Mouse (Mus musculus) myocyte (in vitro differentiated cells): ENCODE measurements around the gene Nlgn3. TPM values are rescaled to one million over a fixed set of nuclear protein-coding genes. Genes with fewer than 3 reads are reported as not detected.

Experiments used
- H3K27me3 ChIP-seq: one replicate; pipeline ENCODE4 v1.6.1; 2011; ENCODE audit not compliant: control insufficient read depth, insufficient read depth, insufficient read length
- H3K36me3 ChIP-seq: one replicate; pipeline ENCODE4 v1.6.1; 2011; ENCODE audit not compliant: control insufficient read depth, insufficient read depth
- H3K4me2 ChIP-seq: one replicate; pipeline ENCODE4 v1.6.1; 2011; ENCODE audit warnings: low read depth, control low read depth
- H3K4me3 ChIP-seq: one replicate; pipeline ENCODE4 v1.5.1; 2011; ENCODE audit warnings: mild to moderate bottlenecking, control low read depth, moderate library complexity
- H3K79me2 ChIP-seq: one replicate; pipeline ENCODE4 v1.6.1; 2011; ENCODE audit not compliant: control insufficient read depth, insufficient read depth
- H3ac ChIP-seq: one replicate; pipeline ENCODE4 v1.6.1; 2011; ENCODE audit not compliant: control insufficient read depth, insufficient read length
- CEBPB ChIP-seq: IDR thresholded peaks from 2 replicates; pipeline ENCODE4 v1.6.1; 2011; ENCODE audit warnings: mild to moderate bottlenecking, moderate library complexity; ENCODE audit not compliant: poor library complexity, insufficient read depth, severe bottlenecking
- E2F4 ChIP-seq: IDR thresholded peaks from one replicate; pipeline ENCODE4 v1.6.1; 2011; ENCODE audit warnings: mild to moderate bottlenecking, control low read depth, moderate library complexity; ENCODE audit not compliant: insufficient read depth
- MAX ChIP-seq: IDR thresholded peaks from one replicate; pipeline ENCODE4 v1.6.1; 2011; ENCODE audit warnings: low read depth, mild to moderate bottlenecking, control low read depth
- MYOD1 ChIP-seq, 3 experiments: IDR thresholded peaks; one replicate each; pipeline ENCODE4 v1.6.1; 2011; ENCODE audit warnings: control low read depth in 2 of 3, low read depth in 2 of 3, mild to moderate bottlenecking in 2 of 3, moderate library complexity in 1 of 3; ENCODE audit not compliant: insufficient read length in 2 of 3, control insufficient read depth in 1 of 3
- MYOG ChIP-seq, 3 experiments: IDR thresholded peaks; one replicate each; pipeline ENCODE4 v1.6.1; 2011; ENCODE audit warnings: control low read depth in 2 of 3, low read depth in 2 of 3, mild to moderate bottlenecking in 2 of 3; ENCODE audit not compliant: insufficient read length in 2 of 3, control insufficient read depth in 1 of 3, insufficient read depth in 1 of 3
- POLR2A ChIP-seq: IDR thresholded peaks from one replicate; pipeline ENCODE4 v1.6.1; 2011; ENCODE audit warnings: low read depth, mild to moderate bottlenecking, control low read depth, moderate library complexity; ENCODE audit not compliant: insufficient read length
- POLR2AphosphoS2 ChIP-seq: IDR thresholded peaks from one replicate; pipeline ENCODE4 v1.6.1; 2011; ENCODE audit warnings: low read depth, control low read depth; ENCODE audit not compliant: insufficient read length
- REST ChIP-seq: IDR thresholded peaks from one replicate; pipeline ENCODE4 v1.6.1; 2011; ENCODE audit warnings: mild to moderate bottlenecking, control low read depth, moderate library complexity; ENCODE audit not compliant: insufficient read depth, insufficient read length
- SRF ChIP-seq: IDR thresholded peaks from one replicate; pipeline ENCODE4 v1.6.1; 2011; ENCODE audit warnings: low read depth; ENCODE audit not compliant: control insufficient read depth, insufficient read length
- TCF12 ChIP-seq: IDR thresholded peaks from one replicate; pipeline ENCODE4 v1.6.1; 2011; ENCODE audit warnings: mild to moderate bottlenecking, control low read depth; ENCODE audit not compliant: poor library complexity, insufficient read depth, severe bottlenecking
- TCF3 ChIP-seq: IDR thresholded peaks from one replicate; pipeline ENCODE4 v1.6.1; 2011; ENCODE audit warnings: low read depth, control low read depth; ENCODE audit not compliant: insufficient read length
- USF1 ChIP-seq: IDR thresholded peaks from one replicate; pipeline ENCODE4 v1.6.1; 2011; ENCODE audit warnings: low read depth, mild to moderate bottlenecking, control low read depth, moderate library complexity
- polyA plus RNA-seq: library from polyadenylated mRNA; unstranded; fragments of >200 nt; fragmentation: generic; extraction: Trizol; gene quantifications from one replicate; pipeline ENCODE4 v1.2.1, GENCODE M21; 2012; ENCODE audit warnings: missing spikeins

Gene Nlgn3
- polyA plus RNA-seq, 1 experiment = not detected

DNA sequence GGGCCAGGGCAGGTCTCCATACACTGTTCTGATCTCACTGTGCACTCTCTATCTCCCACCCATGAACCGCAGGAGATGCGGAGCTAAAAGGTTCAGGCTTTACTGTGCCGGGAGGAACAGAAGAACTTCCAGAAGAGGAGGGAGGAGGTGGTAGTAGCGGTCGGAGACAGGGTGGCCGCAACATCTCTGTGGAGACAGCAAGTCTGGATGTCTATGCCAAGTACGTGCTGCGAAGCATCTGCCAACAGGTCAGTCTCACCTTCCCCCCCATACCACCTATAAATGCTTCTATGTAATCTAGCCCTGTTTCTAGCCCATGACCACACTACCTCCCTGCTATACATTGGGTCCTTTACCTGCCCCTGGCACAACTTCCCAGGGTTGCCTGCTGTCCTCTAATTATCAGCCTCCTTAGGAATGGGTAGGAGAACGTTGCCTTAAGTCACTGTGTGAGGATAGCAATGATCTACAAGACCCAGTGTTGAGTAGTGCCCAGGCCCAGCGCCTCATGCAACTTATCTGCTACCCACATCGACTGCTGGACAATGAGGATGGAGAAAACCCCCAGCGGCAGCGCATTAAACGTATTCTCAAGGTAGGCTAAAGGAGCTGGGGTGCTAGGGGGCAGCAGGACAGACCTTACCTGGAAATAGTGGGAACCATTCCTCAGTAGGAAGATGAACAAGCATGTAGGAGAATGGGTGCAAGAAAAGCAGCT lies 12.9 kb upstream of the Nlgn3 start:
- Histone ChIP-seq H3K4me3 (no peak overlapping the region), H3K27me3 (no peaks in the 10 kb centered on the region), H3K79me2 (no peaks in the 10 kb centered on the region), H3K4me2 (no peak overlapping the region), H3K36me3 (peaks cover 1% of the 10 kb centered on the region), H3ac (no peak overlapping the region)
- TF ChIP-seq MYOD1 (IDR thresholded peaks at IDR 0.05; ENCODE audit: control insufficient read depth in 1 of 3, insufficient read length in 2 of 3, low read depth in 2 of 3) (no peak), REST (no peak)

- Histone ChIP-seq H3K4me3 (no peak overlapping the region), H3ac (no peak overlapping the region), H3K79me2 (no peaks in the 10 kb centered on the region), H3K4me2 (no peak overlapping the region), H3K27me3 (no peaks in the 10 kb centered on the region), H3K36me3 (no peaks in the 10 kb centered on the region)
- no peak for TF ChIP-seq MYOD1 (IDR thresholded peaks at IDR 0.05; ENCODE audit: control insufficient read depth in 1 of 3, insufficient read length in 2 of 3, low read depth in 2 of 3)
- TF ChIP-seq REST = no peak
- TF ChIP-seq POLR2AphosphoS2 = no peak
- no peak for TF ChIP-seq POLR2A
- TF ChIP-seq MAX = no peak
- TF ChIP-seq SRF = no peak
- TF ChIP-seq MYOG (IDR thresholded peaks at IDR 0.05; ENCODE audit: control insufficient read depth in 1 of 3, insufficient read depth in 1 of 3, insufficient read length in 2 of 3, low read depth in 2 of 3) = no peak
- TF ChIP-seq TCF12 = no peak
- TF ChIP-seq E2F4 = no peak
- TF ChIP-seq USF1 = no peak
These were observed 11.4 kb upstream of the Nlgn3 start for GRCm38 (mm10) chrX:101287543-101287942.

GRCm38 (mm10) chrX:101288432-101288831 lies 10.5 kb upstream of the Nlgn3 start:
- H3K4me3 ChIP-seq = no peak overlapping the region
- no peak overlapping the region for H3ac ChIP-seq
- H3K27me3 ChIP-seq = no peaks in the 10 kb centered on the region
- no peaks in the 10 kb centered on the region for H3K79me2 ChIP-seq
- no peak overlapping the region for H3K4me2 ChIP-seq
- TF ChIP-seq MAX (no peak), E2F4 (no peak), MYOG (IDR thresholded peaks at IDR 0.05; ENCODE audit: control insufficient read depth in 1 of 3, insufficient read depth in 1 of 3, insufficient read length in 2 of 3, low read depth in 2 of 3) (no peak), CEBPB (no peak), REST (no peak), POLR2AphosphoS2 (no peak), TCF3 (no peak), USF1 (no peak), SRF (no peak), MYOD1 (IDR thresholded peaks at IDR 0.05; ENCODE audit: control insufficient read depth in 1 of 3, insufficient read length in 2 of 3, low read depth in 2 of 3) (no peak), POLR2A (no peak), TCF12 (no peak)
- no peaks in the 10 kb centered on the region for H3K36me3 ChIP-seq

GRCm38 (mm10) chrX:101289037-101289436 lies 9.9 kb upstream of the Nlgn3 start:
- no peak overlapping the region for H3K4me2 ChIP-seq
- no peaks in the 10 kb centered on the region for H3K36me3 ChIP-seq
- no peaks in the 10 kb centered on the region for H3K27me3 ChIP-seq
- no peak overlapping the region for H3ac ChIP-seq
- H3K79me2 ChIP-seq = no peaks in the 10 kb centered on the region
- no peak overlapping the region for H3K4me3 ChIP-seq
- TF ChIP-seq MAX (no peak), POLR2AphosphoS2 (no peak), MYOD1 (IDR thresholded peaks at IDR 0.05; ENCODE audit: control insufficient read depth in 1 of 3, insufficient read length in 2 of 3, low read depth in 2 of 3) (no peak), USF1 (no peak), TCF12 (no peak), TCF3 (no peak), POLR2A (no peak), E2F4 (no peak), MYOG (IDR thresholded peaks at IDR 0.05; ENCODE audit: control insufficient read depth in 1 of 3, insufficient read depth in 1 of 3, insufficient read length in 2 of 3, low read depth in 2 of 3) (no peak), SRF (no peak), REST (no peak), CEBPB (no peak)

- Histone ChIP-seq H3K4me3 (no peak overlapping the region), H3K27me3 (no peaks in the 10 kb centered on the region), H3K79me2 (no peaks in the 10 kb centered on the region), H3K36me3 (no peaks in the 10 kb centered on the region), H3K4me2 (no peak overlapping the region), H3ac (no peak overlapping the region)
- TF ChIP-seq MAX = no peak
- TF ChIP-seq TCF12 = no peak
- TF ChIP-seq MYOD1 (IDR thresholded peaks at IDR 0.05; ENCODE audit: control insufficient read depth in 1 of 3, insufficient read length in 2 of 3, low read depth in 2 of 3) = no peak
- TF ChIP-seq MYOG (IDR thresholded peaks at IDR 0.05; ENCODE audit: control insufficient read depth in 1 of 3, insufficient read depth in 1 of 3, insufficient read length in 2 of 3, low read depth in 2 of 3) = no peak
- TF ChIP-seq E2F4 = no peak
- TF ChIP-seq TCF3 = no peak
- no peak for TF ChIP-seq CEBPB
- no peak for TF ChIP-seq POLR2A
- TF ChIP-seq SRF = no peak
- TF ChIP-seq REST = no peak
- no peak for TF ChIP-seq USF1
- TF ChIP-seq POLR2AphosphoS2 = no peak
These were observed 8.9 kb upstream of the Nlgn3 start for GRCm38 (mm10) chrX:101290111-101290510.
